Mouse (Mus musculus): ENCODE measurements around the gene 1700019D03Rik.
"Not testable (repeated sequence)": the region's sequence is repeated elsewhere in the genome, so short reads cannot be mapped to it uniquely, and the experiment has no call there.

- TF ChIP-seq CTCF (IDR thresholded peaks at IDR 0.05; ENCODE audit: extremely low read depth, insufficient read length, insufficient replicate concordance, low read depth, low read length); POLR2A (IDR thresholded peaks at IDR 0.05; ENCODE audit: low read depth, low read length): not testable (repeated sequence)
Measured at GRCm38 (mm10) chr1:52924482-52924881, 95.5 kb downstream of the 1700019D03Rik start.

All from small intestine, adult 2 months (tissue).